Mouse (Mus musculus) embryonic facial prominence, embryonic 15.5 days (tissue): ENCODE results near the gene Slc1a7. TPM values are rescaled to one million over a fixed set of nuclear protein-coding genes. Genes with fewer than 3 reads are reported as not detected.
A peak's percentile ranks its signal among the peaks of the same experiment; 100 is the strongest.

ENCODE experiments used
- ATAC-seq: fragments of 200-750 bp; cut with Nextera tagmentation; 2 replicates; pipeline ENCODE4 v1.8.0; 2017; ENCODE audit warnings: low read depth, moderate TSS enrichment; ENCODE audit not compliant: insufficient number of reproducible peaks, low FRiP score, low TSS enrichment
- H3K27ac ChIP-seq: fragments of 300-500 bp; sonication (generic); replicated peaks from 2 replicates; pipeline ENCODE4 v1.5.1; 2015; ENCODE audit warnings: mild to moderate bottlenecking, inconsistent platforms
- H3K27me3 ChIP-seq: fragments of 300-500 bp; sonication (generic); 2 replicates; pipeline ENCODE4 v1.6.1; 2015; ENCODE audit warnings: inconsistent platforms
- H3K36me3 ChIP-seq: fragments of 300-500 bp; sonication (generic); 2 replicates; pipeline ENCODE4 v1.6.1; 2015; ENCODE audit warnings: mild to moderate bottlenecking, inconsistent platforms
- H3K4me1 ChIP-seq: fragments of 300-500 bp; sonication (generic); 2 replicates; pipeline ENCODE4 v1.6.1; 2015; ENCODE audit warnings: inconsistent platforms
- H3K4me2 ChIP-seq: fragments of 300-500 bp; sonication (generic); replicated peaks from 2 replicates; pipeline ENCODE4 v1.6.1; 2015; ENCODE audit warnings: mild to moderate bottlenecking, inconsistent platforms
- H3K4me3 ChIP-seq: fragments of 300-500 bp; sonication (generic); replicated peaks from 2 replicates; pipeline ENCODE4 v1.5.1; 2015; ENCODE audit warnings: mild to moderate bottlenecking, inconsistent platforms
- H3K9ac ChIP-seq: fragments of 300-500 bp; sonication (generic); 2 replicates; pipeline ENCODE4 v1.6.1; 2015; ENCODE audit warnings: inconsistent platforms
- H3K9me3 ChIP-seq: fragments of 300-500 bp; sonication (generic); replicated peaks from 2 replicates; pipeline ENCODE4 v1.6.1; 2016; ENCODE audit warnings: inconsistent platforms
- WGBS: fragments of 180-500 bp; shearing (Covaris S2); methylation state at CpG from one replicate; pipeline ENCODE4 v1.1.7; 2015; 5-methylcytosine and 5-hydroxymethylcytosine counted together
- polyA plus RNA-seq: library from polyadenylated mRNA; unstranded; fragments of >200 nt; fragmentation: Nextera tagmentation; extraction: Ambion mirVana; gene quantifications from 2 replicates; pipeline ENCODE4 v1.2.1, GENCODE M21; 2015

The Slc1a7 gene
- polyA plus RNA-seq, 1 experiment from 2014 or later, result 0.16 TPM

GRCm38 (mm10) chr4:107990818-107991217 is 22.7 kb downstream of the Slc1a7 start:
- H3K27me3 ChIP-seq, result no peaks in the 10 kb centered on the region
- no peaks in the 10 kb centered on the region for H3K9me3 ChIP-seq
- no peaks in the 10 kb centered on the region for H3K36me3 ChIP-seq
- no peak overlapping the region for H3K4me2 ChIP-seq
- H3K4me3 ChIP-seq, result no peak overlapping the region
- H3K27ac ChIP-seq, result no peak overlapping the region
- no peak overlapping the region for H3K9ac ChIP-seq
- peaks cover 7% of the 10 kb centered on the region for H3K4me1 ChIP-seq
- 77% methylated on average over 5 of the region's 5 CpGs for WGBS
- no peak for ATAC-seq

GRCm38 (mm10) chr4:107991879-107992278 is 23.7 kb downstream of the Slc1a7 start:
- H3K4me1 ChIP-seq, result peaks cover 10% of the 10 kb centered on the region
- H3K4me3 ChIP-seq, result no peak overlapping the region
- WGBS, result 17% methylated on average over 6 of the region's 6 CpGs
- H3K36me3 ChIP-seq, result no peaks in the 10 kb centered on the region
- H3K9ac ChIP-seq, result no peak overlapping the region
- ATAC-seq, result no peak
- no peak overlapping the region for H3K27ac ChIP-seq
- H3K27me3 ChIP-seq, result no peaks in the 10 kb centered on the region
- no peaks in the 10 kb centered on the region for H3K9me3 ChIP-seq
- no peak overlapping the region for H3K4me2 ChIP-seq

- H3K4me1 ChIP-seq, result peaks cover 16% of the 10 kb centered on the region
- H3K4me3 ChIP-seq, result no peak overlapping the region
- no peak overlapping the region for H3K4me2 ChIP-seq
- ATAC-seq, result no peak
- no peak overlapping the region for H3K9ac ChIP-seq
- H3K27me3 ChIP-seq, result no peaks in the 10 kb centered on the region
- 87% methylated on average over 6 of the region's 6 CpGs for WGBS
- H3K36me3 ChIP-seq, result no peaks in the 10 kb centered on the region
- H3K27ac ChIP-seq, result no peak overlapping the region
- no peaks in the 10 kb centered on the region for H3K9me3 ChIP-seq
These were observed 26.9 kb downstream of the Slc1a7 start for GRCm38 (mm10) chr4:107995011-107995410.

GRCm38 (mm10) chr4:107995727-107996126 is 27.6 kb downstream of the Slc1a7 start:
- no peak overlapping the region for H3K4me2 ChIP-seq
- no peak overlapping the region for H3K4me3 ChIP-seq
- H3K36me3 ChIP-seq, result no peaks in the 10 kb centered on the region
- no peaks in the 10 kb centered on the region for H3K9me3 ChIP-seq
- 75% methylated on average over 6 of the region's 6 CpGs for WGBS
- no peak overlapping the region for H3K9ac ChIP-seq
- peak overlapping the region; percentile 70 for H3K27ac ChIP-seq
- peaks cover 16% of the 10 kb centered on the region for H3K4me1 ChIP-seq
- no peaks in the 10 kb centered on the region for H3K27me3 ChIP-seq
- no peak for ATAC-seq

- ATAC-seq, result peak; percentile 32; the same call in 1 of the 2 replicates
These were observed 28.4 kb downstream of the Slc1a7 start for GRCm38 (mm10) chr4:107996418-107996986.

GRCm38 (mm10) chr4:107998641-107999332 is 30.7 kb downstream of the Slc1a7 start:
- no peaks in the 10 kb centered on the region for H3K9me3 ChIP-seq
- H3K4me3 ChIP-seq, result no peak overlapping the region
- H3K27me3 ChIP-seq, result no peaks in the 10 kb centered on the region
- H3K36me3 ChIP-seq, result no peaks in the 10 kb centered on the region
- H3K27ac ChIP-seq, result no peak overlapping the region
- no peak for ATAC-seq
- no peak overlapping the region for H3K9ac ChIP-seq
- peaks cover 35% of the 10 kb centered on the region for H3K4me1 ChIP-seq
- WGBS, result 23% methylated on average over 11 of the region's 11 CpGs
- no peak overlapping the region for H3K4me2 ChIP-seq

More at GRCm38 (mm10) chr4:107996418-107996986, 28.4 kb downstream of the Slc1a7 start:
- WGBS, result 75% methylated on average over 9 of the region's 9 CpGs
- H3K9ac ChIP-seq, result no peak overlapping the region
- no peak overlapping the region for H3K4me2 ChIP-seq
- no peaks in the 10 kb centered on the region for H3K27me3 ChIP-seq
- H3K4me3 ChIP-seq, result no peak overlapping the region
- H3K9me3 ChIP-seq, result no peaks in the 10 kb centered on the region
- peaks cover 16% of the 10 kb centered on the region for H3K4me1 ChIP-seq
- peak overlapping the region; percentile 70 for H3K27ac ChIP-seq
- H3K36me3 ChIP-seq, result no peaks in the 10 kb centered on the region

GRCm38 (mm10) chr4:107999380-107999779 is 31.2 kb downstream of the Slc1a7 start:
- no peak overlapping the region for H3K27ac ChIP-seq
- WGBS, result 74% methylated on average over 1 of the region's 1 CpGs
- H3K9me3 ChIP-seq, result no peaks in the 10 kb centered on the region
- no peaks in the 10 kb centered on the region for H3K36me3 ChIP-seq
- ATAC-seq, result no peak
- no peak overlapping the region for H3K4me3 ChIP-seq
- no peak overlapping the region for H3K4me2 ChIP-seq
- H3K9ac ChIP-seq, result no peak overlapping the region
- peaks cover 36% of the 10 kb centered on the region for H3K4me1 ChIP-seq
- H3K27me3 ChIP-seq, result no peaks in the 10 kb centered on the region

GRCm38 (mm10) chr4:108005328-108005727 is 37.2 kb downstream of the Slc1a7 start:
- H3K4me2 ChIP-seq, result no peak overlapping the region
- H3K9ac ChIP-seq, result no peak overlapping the region
- H3K36me3 ChIP-seq, result no peaks in the 10 kb centered on the region
- H3K4me3 ChIP-seq, result no peak overlapping the region
- ATAC-seq, result no peak
- H3K9me3 ChIP-seq, result no peaks in the 10 kb centered on the region
- H3K4me1 ChIP-seq, result peaks cover 20% of the 10 kb centered on the region; the same call in 1 of the 2 replicates
- H3K27me3 ChIP-seq, result no peaks in the 10 kb centered on the region
- WGBS, result 51% methylated on average over 7 of the region's 7 CpGs
- 0 out of 2 replicates have a peak overlapping the region, but pooled peaks have one; percentile 17 for H3K27ac ChIP-seq

GRCm38 (mm10) chr4:108007532-108008103 is 39.5 kb downstream of the Slc1a7 start:
- no peak for ATAC-seq
- 79% methylated on average over 7 of the region's 7 CpGs for WGBS

GRCm38 (mm10) chr4:108008541-108008940 is 40.4 kb downstream of the Slc1a7 start:
- no peak overlapping the region for H3K9ac ChIP-seq
- H3K4me1 ChIP-seq, result peaks cover 3% of the 10 kb centered on the region; the same call in 1 of the 2 replicates
- no peaks in the 10 kb centered on the region for H3K27me3 ChIP-seq
- no peaks in the 10 kb centered on the region for H3K9me3 ChIP-seq
- 58% methylated on average over 8 of the region's 8 CpGs for WGBS
- no peak overlapping the region for H3K4me3 ChIP-seq
- ATAC-seq, result no peak
- no peak overlapping the region for H3K27ac ChIP-seq
- H3K4me2 ChIP-seq, result no peak overlapping the region
- no peaks in the 10 kb centered on the region for H3K36me3 ChIP-seq

More at GRCm38 (mm10) chr4:108007532-108008103, 39.5 kb downstream of the Slc1a7 start:
- Histone ChIP-seq H3K27me3 (no peaks in the 10 kb centered on the region), H3K9me3 (no peaks in the 10 kb centered on the region), H3K9ac (no peak overlapping the region), H3K4me3 (no peak overlapping the region), H3K27ac (no peak overlapping the region), H3K4me1 (peaks cover 12% of the 10 kb centered on the region; the same call in 1 of the 2 replicates), H3K4me2 (no peak overlapping the region), H3K36me3 (no peaks in the 10 kb centered on the region)

- WGBS, result 52% methylated on average over 2 of the region's 2 CpGs
- Histone ChIP-seq H3K27ac (no peak overlapping the region), H3K27me3 (no peaks in the 10 kb centered on the region), H3K4me2 (no peak overlapping the region), H3K36me3 (no peaks in the 10 kb centered on the region), H3K4me1 (peaks cover 6% of the 10 kb centered on the region), H3K9ac (no peak overlapping the region), H3K9me3 (no peaks in the 10 kb centered on the region), H3K4me3 (no peak overlapping the region)
- no peak for ATAC-seq
These were observed 46.3 kb downstream of the Slc1a7 start for GRCm38 (mm10) chr4:108014466-108014865.
